Mouse (Mus musculus) midbrain, embryonic 16.5 days (tissue): ENCODE measurements around the gene Dusp6. TPM values are rescaled to one million over a fixed set of nuclear protein-coding genes. Genes with fewer than 3 reads are reported as not detected.
"Not testable (repeated sequence)": the region's sequence is repeated elsewhere in the genome, so short reads cannot be mapped to it uniquely, and the experiment has no call there.

Experiments used
- ATAC-seq: fragments of 200-750 bp; cut with Nextera tagmentation; 2 replicates; pipeline ENCODE4 v1.8.0; 2017; ENCODE audit warnings: moderate TSS enrichment
- H3K27ac ChIP-seq: fragments of 300-500 bp; sonication (generic); 2 replicates; pipeline ENCODE4 v1.5.1; 2014; ENCODE audit warnings: mild to moderate bottlenecking, low read length, mixed read lengths
- H3K27me3 ChIP-seq: fragments of 300-500 bp; sonication (generic); 2 replicates; pipeline ENCODE4 v1.6.1; 2014; ENCODE audit warnings: low read depth, low read length, mixed read lengths; ENCODE audit not compliant: control insufficient read depth, insufficient read depth
- H3K36me3 ChIP-seq: fragments of 300-500 bp; sonication (generic); 2 replicates; pipeline ENCODE4 v1.6.1; 2014; ENCODE audit warnings: mild to moderate bottlenecking, low read length, moderate library complexity, mixed read lengths; ENCODE audit not compliant: control insufficient read depth, insufficient read depth
- H3K4me1 ChIP-seq: fragments of 300-500 bp; sonication (generic); 2 replicates; pipeline ENCODE4 v1.6.1; 2014; ENCODE audit warnings: mild to moderate bottlenecking, low read length, mixed read lengths; ENCODE audit not compliant: control insufficient read depth, insufficient read depth
- H3K4me2 ChIP-seq: fragments of 300-500 bp; sonication (generic); 2 replicates; pipeline ENCODE4 v1.6.1; 2014; ENCODE audit warnings: mild to moderate bottlenecking, low read length, mixed read lengths
- H3K4me3 ChIP-seq: fragments of 300-500 bp; sonication (generic); 2 replicates; pipeline ENCODE4 v1.5.1; 2014; ENCODE audit warnings: low read depth, mild to moderate bottlenecking, low read length, moderate library complexity, mixed read lengths
- H3K9ac ChIP-seq: fragments of 300-500 bp; sonication (generic); 2 replicates; pipeline ENCODE4 v1.6.1; 2014; ENCODE audit warnings: low read depth, low read length, mixed read lengths
- H3K9me3 ChIP-seq: fragments of 300-500 bp; sonication (generic); replicated peaks from 2 replicates; pipeline ENCODE4 v1.6.1; 2014; ENCODE audit warnings: mild to moderate bottlenecking, low read length, mixed read lengths; ENCODE audit not compliant: control insufficient read depth, poor library complexity, severe bottlenecking
- WGBS: fragments of 180-500 bp; shearing (Covaris S2); extraction: QIAGEN DNeasy Blood & Tissue Kit; methylation state at CpG from one replicate; pipeline ENCODE4 v1.1.7; 2014; 5-methylcytosine and 5-hydroxymethylcytosine counted together
- polyA plus RNA-seq: library from polyadenylated mRNA; unstranded; fragments of >200 nt; fragmentation: Nextera tagmentation; extraction: Ambion mirVana; gene quantifications from 2 replicates; pipeline ENCODE4 v1.2.1, GENCODE M21; 2015

Gene Dusp6
- 28.7 and 32.9 TPM in 2 replicates for polyA plus RNA-seq

- ATAC-seq, result peak; percentile 97
- Histone ChIP-seq H3K4me2 (peak within 1 kb of the TSS; percentile 78), H3K9ac (peak within 1 kb of the TSS; percentile 87), H3K4me3 (peak within 1 kb of the TSS; percentile 74), H3K27me3 (no peaks in the 10 kb centered on the region), H3K4me1 (peaks cover 27% of the 10 kb centered on the region), H3K9me3 (no peaks in the 10 kb centered on the region), H3K27ac (peak within 1 kb of the TSS; percentile 91), H3K36me3 (no peaks in the 10 kb centered on the region)
- WGBS, result under 1% methylated on average over 29 of the region's 29 CpGs
Observed at GRCm38 (mm10) chr10:99262867-99263379, at the start of gene Dusp6. TSS of gene Dusp6 (plus strand) at chr10:99263231.

DNA sequence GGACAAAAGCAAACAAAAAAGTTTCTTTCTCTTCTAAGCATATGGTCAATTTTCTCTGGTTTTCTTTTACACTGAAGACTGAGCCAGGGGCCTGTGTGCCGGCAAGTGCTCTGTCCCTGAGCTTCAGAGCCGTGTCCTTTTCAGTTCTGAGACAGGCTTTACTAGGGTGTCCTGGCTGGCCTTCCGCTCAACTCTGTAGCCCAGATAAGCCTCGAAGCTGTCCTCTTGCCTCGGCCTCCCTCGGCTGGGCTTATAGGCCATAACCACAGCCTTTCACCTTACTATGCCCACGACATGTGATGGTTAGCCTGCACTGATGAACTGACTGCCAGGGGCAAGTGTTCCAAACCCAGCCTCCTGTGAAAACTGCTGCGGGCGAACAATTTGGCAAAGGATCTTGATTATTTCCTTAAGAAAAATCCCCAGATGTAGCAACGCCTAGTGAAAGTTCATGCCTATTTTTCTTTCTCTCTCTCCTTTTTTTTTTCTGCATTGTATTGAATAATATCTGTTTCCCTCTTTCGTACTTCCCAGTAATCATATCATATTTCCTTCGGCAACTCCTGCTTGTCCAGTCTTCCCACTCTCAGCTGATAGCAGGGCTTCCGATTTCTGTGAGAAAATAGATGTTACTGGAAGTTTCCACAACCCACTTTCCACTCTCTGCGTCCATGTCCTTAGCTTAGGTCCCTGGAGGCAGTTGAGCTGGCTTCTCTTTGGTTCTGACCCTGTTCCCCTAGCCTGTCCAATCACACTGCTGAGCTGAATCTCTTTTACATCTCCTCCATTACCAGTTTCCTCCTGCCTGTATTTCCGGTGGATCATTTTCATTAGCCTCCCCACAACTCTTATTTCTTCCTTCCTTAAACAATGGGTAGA lies 48.4 kb upstream of the Dusp6 start:
- no peak overlapping the region for H3K4me3 ChIP-seq
- no peaks in the 10 kb centered on the region for H3K4me1 ChIP-seq
- H3K9me3 ChIP-seq, result no peaks in the 10 kb centered on the region
- H3K9ac ChIP-seq, result no peak overlapping the region
- H3K36me3 ChIP-seq, result no peaks in the 10 kb centered on the region
- H3K4me2 ChIP-seq, result no peak overlapping the region
- H3K27me3 ChIP-seq, result no peaks in the 10 kb centered on the region
- 90% methylated on average over 15 of the region's 15 CpGs for WGBS
- no peak overlapping the region for H3K27ac ChIP-seq
- ATAC-seq, result no peak

GRCm38 (mm10) chr10:99216570-99216969 lies 46.5 kb upstream of the Dusp6 start:
- not testable (repeated sequence) for ATAC-seq, H3K4me1 ChIP-seq
- 88% methylated on average over 15 of the region's 15 CpGs for WGBS

DNA sequence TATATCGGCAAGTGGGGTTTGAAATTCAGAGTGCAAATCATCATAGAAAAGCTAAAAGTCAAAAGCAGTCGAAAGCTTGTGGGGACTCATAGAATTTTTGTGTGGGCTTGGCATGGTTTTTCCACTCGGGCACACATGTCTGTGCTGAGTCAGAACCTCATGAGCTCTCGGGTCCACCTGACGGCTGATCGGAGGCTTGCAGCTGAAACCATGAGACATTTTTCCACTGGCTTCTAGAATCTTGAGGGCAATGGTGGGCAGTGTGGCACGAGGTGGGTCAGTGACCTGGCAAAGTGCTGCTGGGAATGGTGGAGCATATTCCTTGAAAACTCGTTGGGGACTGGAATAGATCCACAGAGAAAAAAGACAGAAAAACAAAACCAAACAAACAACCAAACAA lies 41.5 kb upstream of the Dusp6 start:
- Histone ChIP-seq H3K4me2 (no peak overlapping the region), H3K4me3 (no peak overlapping the region), H3K9ac (no peak overlapping the region), H3K9me3 (no peaks in the 10 kb centered on the region), H3K4me1 (no peaks in the 10 kb centered on the region), H3K27me3 (no peaks in the 10 kb centered on the region), H3K36me3 (no peaks in the 10 kb centered on the region), H3K27ac (no peak overlapping the region)
- 92% methylated on average over 8 of the region's 8 CpGs for WGBS
- ATAC-seq, result no peak

More at GRCm38 (mm10) chr10:99216570-99216969, 46.5 kb upstream of the Dusp6 start:
- H3K36me3 ChIP-seq, H3K9ac ChIP-seq, H3K4me3 ChIP-seq, H3K27me3 ChIP-seq, H3K9me3 ChIP-seq, H3K27ac ChIP-seq, H3K4me2 ChIP-seq: not testable (repeated sequence)

GRCm38 (mm10) chr10:99222726-99223125 lies 40.3 kb upstream of the Dusp6 start:
- H3K4me3 ChIP-seq, result no peak overlapping the region
- ATAC-seq, result no peak
- H3K4me1 ChIP-seq, result peaks cover 2% of the 10 kb centered on the region; the same call in 1 of the 2 replicates
- WGBS, result 73% methylated on average over 5 of the region's 5 CpGs
- no peaks in the 10 kb centered on the region for H3K9me3 ChIP-seq
- no peak overlapping the region for H3K27ac ChIP-seq
- H3K27me3 ChIP-seq, result no peaks in the 10 kb centered on the region
- no peak overlapping the region for H3K4me2 ChIP-seq
- H3K9ac ChIP-seq, result no peak overlapping the region
- H3K36me3 ChIP-seq, result no peaks in the 10 kb centered on the region

DNA sequence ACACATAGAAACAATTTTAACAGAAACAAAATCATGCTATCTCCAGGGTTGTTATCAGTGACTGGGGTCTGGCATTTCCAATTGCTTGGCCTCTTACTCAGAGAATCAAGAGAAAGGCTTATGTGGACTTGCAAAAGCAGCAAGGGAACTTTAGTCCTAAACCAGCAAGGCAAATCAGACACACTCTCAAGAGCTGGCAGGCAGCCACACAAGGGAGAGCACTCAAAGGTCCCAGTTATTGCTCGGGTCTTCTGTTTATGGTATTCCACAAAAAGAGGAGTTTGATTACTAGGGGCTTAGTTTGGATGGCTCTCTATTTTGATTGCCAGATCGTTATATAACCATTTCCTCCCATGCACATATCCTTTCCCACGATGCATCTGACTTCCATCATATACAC lies 38.8 kb upstream of the Dusp6 start:
- Histone ChIP-seq H3K9me3 (no peaks in the 10 kb centered on the region), H3K27me3 (no peaks in the 10 kb centered on the region), H3K4me1 (peaks cover 14% of the 10 kb centered on the region), H3K9ac (no peak overlapping the region), H3K4me3 (no peak overlapping the region), H3K27ac (no peak overlapping the region), H3K36me3 (no peaks in the 10 kb centered on the region), H3K4me2 (no peak overlapping the region)
- WGBS, result 82% methylated on average over 3 of the region's 3 CpGs
- no peak for ATAC-seq

DNA sequence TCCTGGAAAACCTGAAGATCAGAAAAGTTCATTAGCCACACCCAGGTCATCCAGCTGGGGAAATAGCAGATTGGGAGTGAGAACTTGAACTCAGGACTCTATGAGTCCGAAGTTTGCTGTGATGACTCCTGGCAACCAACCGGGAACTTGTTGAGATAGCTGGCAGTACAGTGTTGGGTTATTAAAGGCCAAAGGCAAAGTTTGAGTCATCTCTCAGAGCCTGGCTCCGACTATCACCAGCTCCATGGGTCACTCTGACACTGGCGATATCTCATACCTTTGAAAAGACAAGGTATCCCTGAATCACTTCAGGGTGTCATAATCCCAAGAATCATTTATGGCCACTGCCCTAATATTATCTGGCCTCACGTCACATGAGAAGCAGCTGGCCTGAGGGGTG lies 36.2 kb upstream of the Dusp6 start:
- H3K27me3 ChIP-seq, result no peaks in the 10 kb centered on the region
- no peaks in the 10 kb centered on the region for H3K36me3 ChIP-seq
- ATAC-seq, result no peak
- H3K4me1 ChIP-seq, result peaks cover 14% of the 10 kb centered on the region
- no peak overlapping the region for H3K9ac ChIP-seq
- H3K27ac ChIP-seq, result no peak overlapping the region
- 96% methylated on average over 5 of the region's 5 CpGs for WGBS
- no peak overlapping the region for H3K4me3 ChIP-seq
- no peaks in the 10 kb centered on the region for H3K9me3 ChIP-seq
- H3K4me2 ChIP-seq, result no peak overlapping the region

- H3K36me3 ChIP-seq, result no peaks in the 10 kb centered on the region
- ATAC-seq, result no peak
- no peak overlapping the region for H3K9ac ChIP-seq
- H3K27ac ChIP-seq, result 0 out of 2 replicates have a peak overlapping the region, but pooled peaks have one; percentile 44
- H3K9me3 ChIP-seq, result no peaks in the 10 kb centered on the region
- no peaks in the 10 kb centered on the region for H3K27me3 ChIP-seq
- peak overlapping the region; percentile 38 for H3K4me2 ChIP-seq
- H3K4me3 ChIP-seq, result no peak overlapping the region
- WGBS, result 27% methylated on average over 17 of the region's 17 CpGs
- peaks cover 14% of the 10 kb centered on the region for H3K4me1 ChIP-seq
Observed at GRCm38 (mm10) chr10:99227968-99228864, 34.8 kb upstream of the Dusp6 start.
